In the genomic region with DNA sequence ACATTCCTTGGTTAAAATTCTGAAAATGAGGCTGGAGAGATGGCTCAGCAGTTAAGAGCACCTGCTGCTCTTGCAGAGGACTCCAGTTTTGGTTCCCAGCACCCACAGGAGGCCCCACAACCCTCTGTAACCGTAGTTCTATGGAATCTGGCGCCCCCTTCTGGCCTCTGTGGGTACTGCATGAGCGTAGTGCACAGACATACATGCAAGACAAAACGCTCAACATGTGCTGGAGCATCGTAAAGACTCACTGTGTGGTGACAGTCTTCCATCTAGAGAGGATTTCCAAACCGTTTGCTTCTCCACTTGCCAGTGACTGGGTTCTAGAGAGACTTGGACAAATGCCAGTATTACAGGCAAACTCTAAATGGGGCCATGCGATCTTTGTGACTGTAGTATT, we compare ENCODE assay signal across 11 mouse cellular contexts.
DNase-seq lines count a peak whose midpoint lies in the region; ATAC-seq and TF ChIP-seq lines count a peak whose summit lies in the region.
"Had no signal": no experiment of that assay in that cellular context is flagged by ENCODE, and none has a peak within 500 bp of the region (broad histone marks: within the 10 kb centered on the region; RNA-seq: fewer than 3 reads in every experiment).

No protein-coding gene starts in this region.

- no peak overlapping the region for H3K4me2 ChIP-seq in lung, postnatal 0 days (replicated peaks; ENCODE audit: low read depth, low read length)
- H3K4me2 ChIP-seq: liver, embryonic 13.5 days; neural tube, embryonic 12.5 days had no signal

- intact Hi-C loops in gastrocnemius, adult 2 months (cut with DNase I), result no loop called here

- H3K9ac ChIP-seq in lung, postnatal 0 days (replicated peaks; ENCODE audit: low read depth), result no peak overlapping the region
- H3K9ac ChIP-seq: liver, embryonic 13.5 days; neural tube, embryonic 12.5 days had no signal

- no peak for TF ChIP-seq EP300 in lung, postnatal 0 days (IDR thresholded peaks at IDR 0.05)

- 81% methylated on average over 7 of the region's 7 CpGs for WGBS in lung, postnatal 0 days

- peak; percentile 12 for DNase-seq in gastrocnemius, adult 2 months
- no peak for DNase-seq in gastrocnemius, postnatal 25 days
- no peak for DNase-seq in lung, postnatal 0 days (ENCODE audit: low spot score)
- no peak for DNase-seq in lung, postnatal 25 days (ENCODE audit: low spot score)
- DNase-seq in G1E (ENCODE audit: low spot score), result no peak
- peak; percentile 23 for DNase-seq in naive thymus-derived CD4-positive, alpha-beta T cell, adult 2 months (ENCODE audit: low read depth)
- DNase-seq in urinary bladder, postnatal 14 days (ENCODE audit: low spot score), result no peak
- no peak for DNase-seq in gastrocnemius, postnatal 4 days (ENCODE audit: low spot score in 2 of 2)
- DNase-seq: kidney, adult 8-10 months; liver, embryonic 13.5 days had no signal

- no peak overlapping the region for H3K4me3 ChIP-seq in gastrocnemius, adult 2 months
- no peak overlapping the region for H3K4me3 ChIP-seq in lung, postnatal 0 days (ENCODE audit: low read depth, low read length)
- H3K4me3 ChIP-seq in G1E (ENCODE audit: low read depth, low read length), result no peak overlapping the region
- H3K4me3 ChIP-seq: liver, embryonic 13.5 days; neural tube, embryonic 12.5 days had no signal

- TF ChIP-seq CTCF in gastrocnemius, adult 2 months (IDR thresholded peaks at IDR 0.05), result peak; percentile 62
- TF ChIP-seq CTCF in lung, postnatal 0 days (IDR thresholded peaks at IDR 0.05), result peak; percentile 47; the same call in 1 of the 2 replicates
- peak; percentile 51; the same call in 1 of the 2 replicates for TF ChIP-seq CTCF in G1E (IDR thresholded peaks at IDR 0.05; ENCODE audit: low read depth, low read length)

- no peak overlapping the region for H3K27ac ChIP-seq in gastrocnemius, adult 2 months
- H3K27ac ChIP-seq in lung, postnatal 0 days (ENCODE audit: low read length), result no peak overlapping the region
- H3K27ac ChIP-seq: liver, embryonic 13.5 days; neural tube, embryonic 12.5 days had no signal

- no peak for ATAC-seq in lung, postnatal 0 days
- no peak for ATAC-seq in G1E (ENCODE audit: extremely low read depth, insufficient number of reproducible peaks, low FRiP score, poor library complexity, severe bottlenecking)

- H3K27me3 ChIP-seq in lung, postnatal 0 days (replicated peaks; ENCODE audit: insufficient read depth, low read length), result no peaks in the 10 kb centered on the region
- H3K27me3 ChIP-seq in G1E (ENCODE audit: insufficient read depth, low read length), result no peaks in the 10 kb centered on the region
- H3K27me3 ChIP-seq: liver, embryonic 13.5 days; neural tube, embryonic 12.5 days had no signal

- H3K9me3 ChIP-seq in lung, postnatal 0 days (ENCODE audit: low read length), result no peaks in the 10 kb centered on the region
- peaks cover 5% of the 10 kb centered on the region; the same call in 1 of the 2 replicates for H3K9me3 ChIP-seq in G1E (replicated peaks)

- H3K36me3 ChIP-seq in lung, postnatal 0 days (ENCODE audit: insufficient read depth, low read length), result no peaks in the 10 kb centered on the region
- H3K36me3 ChIP-seq in G1E (replicated peaks), result no peaks in the 10 kb centered on the region
- H3K36me3 ChIP-seq: liver, embryonic 13.5 days; neural tube, embryonic 12.5 days had no signal

- no peaks in the 10 kb centered on the region for H3K4me1 ChIP-seq in lung, postnatal 0 days (ENCODE audit: insufficient read depth, low read depth, low read length)
- no peaks in the 10 kb centered on the region for H3K4me1 ChIP-seq in G1E (ENCODE audit: insufficient read depth, low read depth, low read length)
- H3K4me1 ChIP-seq: liver, embryonic 13.5 days; neural tube, embryonic 12.5 days had no signal

Comparison
In these comparisons a context has a peak if more than half of its experiments do, and no peak if none do; other contexts are left out.
1. DNase-seq: peak in gastrocnemius, adult 2 months (single experiment) and naive thymus-derived CD4-positive, alpha-beta T cell, adult 2 months (single experiment); none in gastrocnemius, postnatal 25 days (single experiment), lung, postnatal 0 days (single experiment), lung, postnatal 25 days (single experiment), G1E (single experiment), urinary bladder, postnatal 14 days (single experiment) and gastrocnemius, postnatal 4 days (0 of 2).
2. Peak in every context shown above with its lines, with median percentiles within 50 percentile points of each other: CTCF ChIP-seq.